Mouse (Mus musculus): Measurements from ENCODE around the gene Mylk.

Mylk gene

GRCm38 (mm10) chr16:34902761-34903160, 157.8 kb downstream of the Mylk start:
- no peak for DNase-seq (ENCODE audit: low spot score)

- DNase-seq (ENCODE audit: low spot score) = no peak
Measured at GRCm38 (mm10) chr16:34904876-34905275, 159.9 kb downstream of the Mylk start.

- no peak for DNase-seq (ENCODE audit: low spot score)
Measured at GRCm38 (mm10) chr16:34909437-34909836, 164.4 kb downstream of the Mylk start.

- DNase-seq (ENCODE audit: low spot score) = no peak
Measured at GRCm38 (mm10) chr16:34917373-34917900, 172.4 kb downstream of the Mylk start.

- no peak for DNase-seq (ENCODE audit: low spot score)
Measured at GRCm38 (mm10) chr16:34920182-34920581, 175.2 kb downstream of the Mylk start.

- DNase-seq (ENCODE audit: low spot score) = no peak
Measured at GRCm38 (mm10) chr16:34920868-34921267, 175.9 kb downstream of the Mylk start.

- DNase-seq (ENCODE audit: low spot score) = no peak
Measured at GRCm38 (mm10) chr16:34921319-34921718, 176.3 kb downstream of the Mylk start.

GRCm38 (mm10) chr16:34923630-34924029, 178.6 kb downstream of the Mylk start:
- no peak for DNase-seq (ENCODE audit: low spot score)

- DNase-seq (ENCODE audit: low spot score) = no peak
Measured at GRCm38 (mm10) chr16:34924324-34924723, 179.3 kb downstream of the Mylk start.

- no peak for DNase-seq (ENCODE audit: low spot score)
Measured at GRCm38 (mm10) chr16:34924937-34925618, 180.1 kb downstream of the Mylk start.

GRCm38 (mm10) chr16:34926531-34927435, 181.8 kb downstream of the Mylk start:
- no peak for DNase-seq (ENCODE audit: low spot score)

GRCm38 (mm10) chr16:34929686-34930085, 184.7 kb downstream of the Mylk start:
- no peak for DNase-seq (ENCODE audit: low spot score)

- no peak for DNase-seq (ENCODE audit: low spot score)
Measured at GRCm38 (mm10) chr16:34930110-34930509, 185.1 kb downstream of the Mylk start.

GRCm38 (mm10) chr16:34931306-34931705, 186.3 kb downstream of the Mylk start:
- DNase-seq (ENCODE audit: low spot score) = no peak

- DNase-seq (ENCODE audit: low spot score) = no peak
Measured at GRCm38 (mm10) chr16:34933173-34933572, 188.2 kb downstream of the Mylk start.

- no peak for DNase-seq (ENCODE audit: low spot score)
Measured at GRCm38 (mm10) chr16:34934486-34934885, 189.5 kb downstream of the Mylk start.

GRCm38 (mm10) chr16:34935514-34936338, 190.7 kb downstream of the Mylk start:
- no peak for DNase-seq (ENCODE audit: low spot score)

- DNase-seq (ENCODE audit: low spot score) = no peak
Measured at GRCm38 (mm10) chr16:34936339-34936810, 191.4 kb downstream of the Mylk start.

GRCm38 (mm10) chr16:34937611-34938010, 192.6 kb downstream of the Mylk start:
- no peak for DNase-seq (ENCODE audit: low spot score)

- no peak for DNase-seq (ENCODE audit: low spot score)
Measured at GRCm38 (mm10) chr16:34938248-34938647, 193.2 kb downstream of the Mylk start.

GRCm38 (mm10) chr16:34939951-34940350, 194.9 kb downstream of the Mylk start:
- DNase-seq (ENCODE audit: low spot score) = no peak

- no peak for DNase-seq (ENCODE audit: low spot score)
Measured at GRCm38 (mm10) chr16:34940363-34940762, 195.4 kb downstream of the Mylk start.

Measured in layer of hippocampus, adult 9-10 months (tissue).